In genomic region chr5:136186723-136187122, GRCm38 (mm10) we compare ENCODE assay signal across 1 mouse cellular context.
TF ChIP-seq lines count a peak whose summit lies in the region.

No protein-coding gene starts in this region.

TF ChIP-seq in MEL, 35 proteins besides CTCF, POLR2A, EP300 and RAD21 (continued from another document):
- TF ChIP-seq HCFC1 (IDR thresholded peaks at IDR 0.05; ENCODE audit: low read depth, low read length): peak; percentile 45; the same call in 1 of the 2 replicates
- no peak for TF ChIP-seq UBTF (IDR thresholded peaks at IDR 0.05; ENCODE audit: borderline replicate concordance, insufficient read depth, low read depth, low read length)
- no peak for TF ChIP-seq ZMIZ1 (IDR thresholded peaks at IDR 0.05; ENCODE audit: low read depth, low read length)
- TF ChIP-seq POLR2AphosphoS5 (IDR thresholded peaks at IDR 0.05; ENCODE audit: borderline replicate concordance, low read depth, low read length): no peak
- TF ChIP-seq CHD2 (IDR thresholded peaks at IDR 0.05; ENCODE audit: low read length): no peak
- no peak for TF ChIP-seq USF2 (IDR thresholded peaks at IDR 0.05; ENCODE audit: borderline replicate concordance in 1 of 2, insufficient read depth in 1 of 2, low read depth in 1 of 2, low read length in 2 of 2)
- TF ChIP-seq TCF12 (IDR thresholded peaks at IDR 0.05; ENCODE audit: low read depth, low read length): no peak
- TF ChIP-seq MAZ (IDR thresholded peaks at IDR 0.05; ENCODE audit: low read depth, low read length): peak; percentile 45; the same call in 1 of the 2 replicates
